Mouse (Mus musculus): ENCODE results near the gene Tenm2. TPM values are rescaled to one million over a fixed set of nuclear protein-coding genes. Genes with fewer than 3 reads are reported as not detected.

The Tenm2 gene
- polyA plus RNA-seq, 1 experiment from 2014 or later: 0.16 TPM

GRCm38 (mm10) chr11:36228654-36229053 lies 1007.1 kb downstream of the Tenm2 start:
- Histone ChIP-seq H3K9ac (replicated peaks; ENCODE audit: low read depth) (no peak overlapping the region), H3K27me3 (replicated peaks; ENCODE audit: insufficient read depth, low read length) (no peaks in the 10 kb centered on the region), H3K4me3 (ENCODE audit: low read depth, low read length) (no peak overlapping the region), H3K9me3 (ENCODE audit: low read length) (no peaks in the 10 kb centered on the region), H3K36me3 (ENCODE audit: insufficient read depth, low read length) (no peaks in the 10 kb centered on the region), H3K27ac (ENCODE audit: low read length) (no peak overlapping the region), H3K4me1 (ENCODE audit: insufficient read depth, low read depth, low read length) (no peaks in the 10 kb centered on the region), H3K4me2 (replicated peaks; ENCODE audit: low read depth, low read length) (no peak overlapping the region)
- WGBS: 76% methylated on average over 11 of the region's 11 CpGs
- DNase-seq (ENCODE audit: low spot score): no peak
- no peak for ATAC-seq
- TF ChIP-seq CTCF (IDR thresholded peaks at IDR 0.05): no peak
- no peak for TF ChIP-seq EP300 (IDR thresholded peaks at IDR 0.05)

- H3K36me3 ChIP-seq (ENCODE audit: insufficient read depth, low read length): no peaks in the 10 kb centered on the region
- no peak overlapping the region for H3K4me3 ChIP-seq (ENCODE audit: low read depth, low read length)
- H3K27ac ChIP-seq (ENCODE audit: low read length): no peak overlapping the region
- H3K9me3 ChIP-seq (ENCODE audit: low read length): no peaks in the 10 kb centered on the region
- TF ChIP-seq CTCF (IDR thresholded peaks at IDR 0.05): no peak
- no peak for TF ChIP-seq EP300 (IDR thresholded peaks at IDR 0.05)
- H3K4me2 ChIP-seq (replicated peaks; ENCODE audit: low read depth, low read length): no peak overlapping the region
- no peaks in the 10 kb centered on the region for H3K27me3 ChIP-seq (replicated peaks; ENCODE audit: insufficient read depth, low read length)
- no peak for ATAC-seq
- DNase-seq (ENCODE audit: low spot score): no peak
- 80% methylated on average over 6 of the region's 6 CpGs for WGBS
- H3K4me1 ChIP-seq (ENCODE audit: insufficient read depth, low read depth, low read length): no peaks in the 10 kb centered on the region
- no peak overlapping the region for H3K9ac ChIP-seq (replicated peaks; ENCODE audit: low read depth)
These were observed 1007.6 kb downstream of the Tenm2 start for GRCm38 (mm10) chr11:36228196-36228595.

- no peak for ATAC-seq
- H3K9me3 ChIP-seq (ENCODE audit: low read length): no peaks in the 10 kb centered on the region
- no peak overlapping the region for H3K9ac ChIP-seq (replicated peaks; ENCODE audit: low read depth)
- no peaks in the 10 kb centered on the region for H3K36me3 ChIP-seq (ENCODE audit: insufficient read depth, low read length)
- TF ChIP-seq EP300 (IDR thresholded peaks at IDR 0.05) (no peak), CTCF (IDR thresholded peaks at IDR 0.05) (no peak)
- no peak overlapping the region for H3K4me2 ChIP-seq (replicated peaks; ENCODE audit: low read depth, low read length)
- H3K27me3 ChIP-seq (replicated peaks; ENCODE audit: insufficient read depth, low read length): no peaks in the 10 kb centered on the region
- H3K4me1 ChIP-seq (ENCODE audit: insufficient read depth, low read depth, low read length): no peaks in the 10 kb centered on the region
- no peak for DNase-seq (ENCODE audit: low spot score)
- no peak overlapping the region for H3K4me3 ChIP-seq (ENCODE audit: low read depth, low read length)
- 51% methylated on average over 3 of the region's 3 CpGs for WGBS
- H3K27ac ChIP-seq (ENCODE audit: low read length): no peak overlapping the region
These were observed 1009.7 kb downstream of the Tenm2 start for GRCm38 (mm10) chr11:36226061-36226460.

- H3K4me2 ChIP-seq (replicated peaks; ENCODE audit: low read depth, low read length): no peak overlapping the region
- H3K9ac ChIP-seq (replicated peaks; ENCODE audit: low read depth): no peak overlapping the region
- TF ChIP-seq EP300 (IDR thresholded peaks at IDR 0.05) (no peak), CTCF (IDR thresholded peaks at IDR 0.05) (no peak)
- no peaks in the 10 kb centered on the region for H3K27me3 ChIP-seq (replicated peaks; ENCODE audit: insufficient read depth, low read length)
- H3K27ac ChIP-seq (ENCODE audit: low read length): no peak overlapping the region
- no peak overlapping the region for H3K4me3 ChIP-seq (ENCODE audit: low read depth, low read length)
- H3K9me3 ChIP-seq (ENCODE audit: low read length): no peaks in the 10 kb centered on the region
- ATAC-seq (no peak), DNase-seq (ENCODE audit: low spot score) (no peak)
- no peaks in the 10 kb centered on the region for H3K4me1 ChIP-seq (ENCODE audit: insufficient read depth, low read depth, low read length)
- no peaks in the 10 kb centered on the region for H3K36me3 ChIP-seq (ENCODE audit: insufficient read depth, low read length)
- 87% methylated on average over 7 of the region's 7 CpGs for WGBS
These were observed 1011.9 kb downstream of the Tenm2 start for GRCm38 (mm10) chr11:36223716-36224439.

GRCm38 (mm10) chr11:36222071-36222470 lies 1013.7 kb downstream of the Tenm2 start:
- H3K4me2 ChIP-seq (replicated peaks; ENCODE audit: low read depth, low read length): no peak overlapping the region
- no peak for TF ChIP-seq CTCF (IDR thresholded peaks at IDR 0.05)
- no peak for TF ChIP-seq EP300 (IDR thresholded peaks at IDR 0.05)
- H3K27me3 ChIP-seq (replicated peaks; ENCODE audit: insufficient read depth, low read length): no peaks in the 10 kb centered on the region

GRCm38 (mm10) chr11:36221271-36221975 lies 1014.3 kb downstream of the Tenm2 start:
- Histone ChIP-seq H3K4me1 (ENCODE audit: insufficient read depth, low read depth, low read length) (no peaks in the 10 kb centered on the region), H3K4me2 (replicated peaks; ENCODE audit: low read depth, low read length) (no peak overlapping the region; the same call in 1 of the 2 replicates), H3K9me3 (ENCODE audit: low read length) (no peaks in the 10 kb centered on the region), H3K9ac (replicated peaks; ENCODE audit: low read depth) (no peak overlapping the region), H3K36me3 (ENCODE audit: insufficient read depth, low read length) (no peaks in the 10 kb centered on the region), H3K27ac (ENCODE audit: low read length) (no peak overlapping the region), H3K27me3 (replicated peaks; ENCODE audit: insufficient read depth, low read length) (no peaks in the 10 kb centered on the region), H3K4me3 (ENCODE audit: low read depth, low read length) (no peak overlapping the region)
- DNase-seq (ENCODE audit: low spot score): peak; percentile 80
- TF ChIP-seq EP300 (IDR thresholded peaks at IDR 0.05) (no peak), CTCF (IDR thresholded peaks at IDR 0.05) (peak; percentile 86)
- peak; percentile 47 for ATAC-seq
- WGBS: 13% methylated on average over 10 of the region's 10 CpGs

More at GRCm38 (mm10) chr11:36222071-36222470, 1013.7 kb downstream of the Tenm2 start:
- no peaks in the 10 kb centered on the region for H3K4me1 ChIP-seq (ENCODE audit: insufficient read depth, low read depth, low read length)
- DNase-seq (ENCODE audit: low spot score) (no peak), ATAC-seq (no peak)
- no peaks in the 10 kb centered on the region for H3K36me3 ChIP-seq (ENCODE audit: insufficient read depth, low read length)
- H3K4me3 ChIP-seq (ENCODE audit: low read depth, low read length): no peak overlapping the region
- H3K9ac ChIP-seq (replicated peaks; ENCODE audit: low read depth): no peak overlapping the region
- H3K9me3 ChIP-seq (ENCODE audit: low read length): no peaks in the 10 kb centered on the region
- H3K27ac ChIP-seq (ENCODE audit: low read length): no peak overlapping the region
- WGBS: 85% methylated on average over 3 of the region's 3 CpGs

All from lung, postnatal 0 days (tissue).